Mouse (Mus musculus): ENCODE data around the gene Smndc1. TPM values are rescaled to one million over a fixed set of nuclear protein-coding genes. Genes with fewer than 3 reads are reported as not detected.

The Smndc1 gene
- polyA plus RNA-seq, 1 experiment: 77.6 TPM

- Histone ChIP-seq H3K9ac (ENCODE audit: low read depth, poor library complexity, severe bottlenecking) (no peak overlapping the region), H3K4me3 (ENCODE audit: low read depth, low read length) (no peak overlapping the region), H3K27ac (ENCODE audit: insufficient read depth, low read length) (no peak overlapping the region), H3K27me3 (ENCODE audit: control insufficient read depth, insufficient read depth, low read length, poor library complexity, severe bottlenecking) (no peaks in the 10 kb centered on the region), H3K36me3 (ENCODE audit: control insufficient read depth, insufficient read depth, low read length, poor library complexity, severe bottlenecking) (no peaks in the 10 kb centered on the region), H3K9me3 (replicated peaks; ENCODE audit: control insufficient read depth, insufficient read depth, low read length, poor library complexity, severe bottlenecking) (no peaks in the 10 kb centered on the region), H3K4me1 (ENCODE audit: control insufficient read depth, insufficient read depth, low read length) (no peaks in the 10 kb centered on the region)
- TF ChIP-seq EP300 (IDR thresholded peaks at IDR 0.05; ENCODE audit: insufficient read depth, low read depth, low read length) (no peak), CTCF (IDR thresholded peaks at IDR 0.05; ENCODE audit: low read depth, low read length) (no peak), POLR2A (IDR thresholded peaks at IDR 0.05; ENCODE audit: insufficient read depth, low read length) (no peak)
Measured at GRCm38 (mm10) chr19:53354271-53355000, 35.9 kb downstream of the Smndc1 start.

- Histone ChIP-seq H3K9me3 (replicated peaks; ENCODE audit: control insufficient read depth, insufficient read depth, low read length, poor library complexity, severe bottlenecking) (no peaks in the 10 kb centered on the region), H3K9ac (ENCODE audit: low read depth, poor library complexity, severe bottlenecking) (no peak overlapping the region), H3K27me3 (ENCODE audit: control insufficient read depth, insufficient read depth, low read length, poor library complexity, severe bottlenecking) (no peaks in the 10 kb centered on the region), H3K36me3 (ENCODE audit: control insufficient read depth, insufficient read depth, low read length, poor library complexity, severe bottlenecking) (no peaks in the 10 kb centered on the region), H3K27ac (ENCODE audit: insufficient read depth, low read length) (no peak overlapping the region), H3K4me3 (ENCODE audit: low read depth, low read length) (no peak overlapping the region), H3K4me1 (ENCODE audit: control insufficient read depth, insufficient read depth, low read length) (no peaks in the 10 kb centered on the region)
- no peak for TF ChIP-seq POLR2A (IDR thresholded peaks at IDR 0.05; ENCODE audit: insufficient read depth, low read length)
- TF ChIP-seq CTCF (IDR thresholded peaks at IDR 0.05; ENCODE audit: low read depth, low read length): no peak
- TF ChIP-seq EP300 (IDR thresholded peaks at IDR 0.05; ENCODE audit: insufficient read depth, low read depth, low read length): no peak
Measured at GRCm38 (mm10) chr19:53353864-53354263, 36.5 kb downstream of the Smndc1 start.

- Histone ChIP-seq H3K4me1 (ENCODE audit: control insufficient read depth, insufficient read depth, low read length) (no peaks in the 10 kb centered on the region), H3K36me3 (ENCODE audit: control insufficient read depth, insufficient read depth, low read length, poor library complexity, severe bottlenecking) (0 out of 2 replicates have a peak, but pooled peaks cover 2% of the 10 kb centered on the region), H3K9ac (ENCODE audit: low read depth, poor library complexity, severe bottlenecking) (no peak overlapping the region), H3K27me3 (ENCODE audit: control insufficient read depth, insufficient read depth, low read length, poor library complexity, severe bottlenecking) (no peaks in the 10 kb centered on the region), H3K27ac (ENCODE audit: insufficient read depth, low read length) (no peak overlapping the region), H3K4me3 (ENCODE audit: low read depth, low read length) (no peak overlapping the region), H3K9me3 (replicated peaks; ENCODE audit: control insufficient read depth, insufficient read depth, low read length, poor library complexity, severe bottlenecking) (no peaks in the 10 kb centered on the region)
- TF ChIP-seq EP300 (IDR thresholded peaks at IDR 0.05; ENCODE audit: insufficient read depth, low read depth, low read length) (no peak), CTCF (IDR thresholded peaks at IDR 0.05; ENCODE audit: low read depth, low read length) (no peak), POLR2A (IDR thresholded peaks at IDR 0.05; ENCODE audit: insufficient read depth, low read length) (no peak)
Measured at GRCm38 (mm10) chr19:53345766-53346165, 44.6 kb downstream of the Smndc1 start.

- no peaks in the 10 kb centered on the region for H3K4me1 ChIP-seq (ENCODE audit: control insufficient read depth, insufficient read depth, low read length)
- TF ChIP-seq EP300 (IDR thresholded peaks at IDR 0.05; ENCODE audit: insufficient read depth, low read depth, low read length): no peak
- no peak for TF ChIP-seq CTCF (IDR thresholded peaks at IDR 0.05; ENCODE audit: low read depth, low read length)
- no peak for TF ChIP-seq POLR2A (IDR thresholded peaks at IDR 0.05; ENCODE audit: insufficient read depth, low read length)
- no peak overlapping the region for H3K27ac ChIP-seq (ENCODE audit: insufficient read depth, low read length)
- no peaks in the 10 kb centered on the region for H3K9me3 ChIP-seq (replicated peaks; ENCODE audit: control insufficient read depth, insufficient read depth, low read length, poor library complexity, severe bottlenecking)
- no peaks in the 10 kb centered on the region for H3K27me3 ChIP-seq (ENCODE audit: control insufficient read depth, insufficient read depth, low read length, poor library complexity, severe bottlenecking)
- no peak overlapping the region for H3K9ac ChIP-seq (ENCODE audit: low read depth, poor library complexity, severe bottlenecking)
- no peak overlapping the region for H3K4me3 ChIP-seq (ENCODE audit: low read depth, low read length)
- H3K36me3 ChIP-seq (ENCODE audit: control insufficient read depth, insufficient read depth, low read length, poor library complexity, severe bottlenecking): 0 out of 2 replicates have a peak, but pooled peaks cover 2% of the 10 kb centered on the region
Measured at GRCm38 (mm10) chr19:53344062-53344461, 46.3 kb downstream of the Smndc1 start.

GRCm38 (mm10) chr19:53343174-53343881 is 47.0 kb downstream of the Smndc1 start:
- H3K9ac ChIP-seq (ENCODE audit: low read depth, poor library complexity, severe bottlenecking): no peak overlapping the region
- H3K4me1 ChIP-seq (ENCODE audit: control insufficient read depth, insufficient read depth, low read length): no peaks in the 10 kb centered on the region
- no peaks in the 10 kb centered on the region for H3K9me3 ChIP-seq (replicated peaks; ENCODE audit: control insufficient read depth, insufficient read depth, low read length, poor library complexity, severe bottlenecking)
- TF ChIP-seq EP300 (IDR thresholded peaks at IDR 0.05; ENCODE audit: insufficient read depth, low read depth, low read length) (no peak), POLR2A (IDR thresholded peaks at IDR 0.05; ENCODE audit: insufficient read depth, low read length) (no peak), CTCF (IDR thresholded peaks at IDR 0.05; ENCODE audit: low read depth, low read length) (no peak)
- no peaks in the 10 kb centered on the region for H3K27me3 ChIP-seq (ENCODE audit: control insufficient read depth, insufficient read depth, low read length, poor library complexity, severe bottlenecking)
- H3K27ac ChIP-seq (ENCODE audit: insufficient read depth, low read length): no peak overlapping the region
- H3K4me3 ChIP-seq (ENCODE audit: low read depth, low read length): no peak overlapping the region
- 0 out of 2 replicates have a peak, but pooled peaks cover 2% of the 10 kb centered on the region for H3K36me3 ChIP-seq (ENCODE audit: control insufficient read depth, insufficient read depth, low read length, poor library complexity, severe bottlenecking)

- Histone ChIP-seq H3K9ac (ENCODE audit: low read depth, poor library complexity, severe bottlenecking) (no peak overlapping the region), H3K4me1 (ENCODE audit: control insufficient read depth, insufficient read depth, low read length) (no peaks in the 10 kb centered on the region), H3K36me3 (ENCODE audit: control insufficient read depth, insufficient read depth, low read length, poor library complexity, severe bottlenecking) (peaks cover 9% of the 10 kb centered on the region), H3K27ac (ENCODE audit: insufficient read depth, low read length) (no peak overlapping the region), H3K9me3 (replicated peaks; ENCODE audit: control insufficient read depth, insufficient read depth, low read length, poor library complexity, severe bottlenecking) (no peaks in the 10 kb centered on the region), H3K4me3 (ENCODE audit: low read depth, low read length) (no peak overlapping the region), H3K27me3 (ENCODE audit: control insufficient read depth, insufficient read depth, low read length, poor library complexity, severe bottlenecking) (no peaks in the 10 kb centered on the region)
- TF ChIP-seq EP300 (IDR thresholded peaks at IDR 0.05; ENCODE audit: insufficient read depth, low read depth, low read length) (no peak), POLR2A (IDR thresholded peaks at IDR 0.05; ENCODE audit: insufficient read depth, low read length) (no peak), CTCF (IDR thresholded peaks at IDR 0.05; ENCODE audit: low read depth, low read length) (no peak)
Measured at GRCm38 (mm10) chr19:53340423-53340822, 50.0 kb downstream of the Smndc1 start.

Measured in ES-Bruce4 (cell line).